26 mouse cellular contexts compared by ENCODE assay signal in genomic region chr2:50267046-50267445, GRCm38 (mm10). TPM values are rescaled to one million over a fixed set of nuclear protein-coding genes. Genes with fewer than 3 reads are reported as not detected.
DNase-seq lines count a peak whose midpoint lies in the region; ATAC-seq lines count a peak whose summit lies in the region.
"Had no signal": no experiment of that assay in that cellular context is flagged by ENCODE, and none has a peak within 500 bp of the region (broad histone marks: within the 10 kb centered on the region; RNA-seq: fewer than 3 reads in every experiment).

No protein-coding gene starts in this region.

- no peaks in the 10 kb centered on the region for H3K4me1 ChIP-seq in midbrain, embryonic 11.5 days (ENCODE audit: control insufficient read depth, insufficient read depth, low read length)
- no peaks in the 10 kb centered on the region for H3K4me1 ChIP-seq in midbrain, embryonic 16.5 days (ENCODE audit: control insufficient read depth, insufficient read depth, low read length)
- no peaks in the 10 kb centered on the region for H3K4me1 ChIP-seq in limb, embryonic 10.5 days
- H3K4me1 ChIP-seq: forebrain, embryonic 13.5 days; forebrain, embryonic 15.5 days had no signal

- H3K9me3 ChIP-seq in midbrain, embryonic 11.5 days (ENCODE audit: control insufficient read depth, low read length): no peaks in the 10 kb centered on the region
- H3K9me3 ChIP-seq in midbrain, embryonic 16.5 days (replicated peaks; ENCODE audit: control insufficient read depth, low read length, poor library complexity, severe bottlenecking): no peaks in the 10 kb centered on the region
- H3K9me3 ChIP-seq in limb, embryonic 10.5 days (replicated peaks): no peaks in the 10 kb centered on the region
- H3K9me3 ChIP-seq: embryonic facial prominence, embryonic 10.5 days; embryonic facial prominence, embryonic 12.5 days; forebrain, embryonic 13.5 days; forebrain, embryonic 15.5 days; G1E had no signal

- H3K4me3 ChIP-seq in midbrain, embryonic 11.5 days (ENCODE audit: low read depth, low read length): no peak overlapping the region
- H3K4me3 ChIP-seq in midbrain, embryonic 16.5 days (ENCODE audit: low read depth, low read length): no peak overlapping the region
- no peak overlapping the region for H3K4me3 ChIP-seq in limb, embryonic 10.5 days
- H3K4me3 ChIP-seq: embryonic facial prominence, embryonic 10.5 days; embryonic facial prominence, embryonic 12.5 days; forebrain, embryonic 13.5 days; forebrain, embryonic 15.5 days had no signal

- H3K36me3 ChIP-seq in midbrain, embryonic 11.5 days (ENCODE audit: control insufficient read depth, insufficient read depth, low read length): no peaks in the 10 kb centered on the region
- no peaks in the 10 kb centered on the region for H3K36me3 ChIP-seq in midbrain, embryonic 16.5 days (ENCODE audit: control insufficient read depth, insufficient read depth, low read length)
- H3K36me3 ChIP-seq in limb, embryonic 10.5 days: no peaks in the 10 kb centered on the region
- H3K36me3 ChIP-seq: embryonic facial prominence, embryonic 10.5 days; embryonic facial prominence, embryonic 12.5 days; forebrain, embryonic 15.5 days; G1E had no signal

- H3K9ac ChIP-seq in midbrain, embryonic 11.5 days (ENCODE audit: low read length): no peak overlapping the region
- H3K9ac ChIP-seq in midbrain, embryonic 16.5 days (ENCODE audit: low read depth, low read length): no peak overlapping the region
- H3K9ac ChIP-seq: embryonic facial prominence, embryonic 12.5 days; forebrain, embryonic 13.5 days; forebrain, embryonic 15.5 days; forebrain, postnatal 0 days had no signal

- H3K27ac ChIP-seq in midbrain, embryonic 11.5 days (ENCODE audit: low read depth, low read length): no peak overlapping the region
- H3K27ac ChIP-seq in midbrain, embryonic 16.5 days (ENCODE audit: low read length): no peak overlapping the region
- no peak overlapping the region for H3K27ac ChIP-seq in limb, embryonic 10.5 days
- H3K27ac ChIP-seq: embryonic facial prominence, embryonic 10.5 days; embryonic facial prominence, embryonic 12.5 days; forebrain, embryonic 13.5 days; forebrain, embryonic 15.5 days had no signal

- H3K4me2 ChIP-seq in midbrain, embryonic 11.5 days: no peak overlapping the region
- H3K4me2 ChIP-seq in midbrain, embryonic 16.5 days (ENCODE audit: low read length): no peak overlapping the region
- H3K4me2 ChIP-seq: embryonic facial prominence, embryonic 12.5 days; forebrain, embryonic 13.5 days; forebrain, embryonic 15.5 days had no signal

- no peak for ATAC-seq in midbrain, embryonic 11.5 days (ENCODE audit: low FRiP score)
- no peak for ATAC-seq in midbrain, embryonic 16.5 days
- ATAC-seq: activated CD4-positive, CD25-positive, alpha-beta regulatory T cell, adult 4 months; CD4-positive, CD25-positive, alpha-beta regulatory T cell, adult 4 months; forebrain, embryonic 13.5 days; forebrain, embryonic 15.5 days; forebrain, postnatal 0 days; Patski had no signal

- DNase-seq in adrenal gland, adult 2 months: peak; percentile 10
- no peak for DNase-seq in adrenal gland, adult 18-20 months (ENCODE audit: low spot score in 2 of 2)
- peak; percentile 8 for DNase-seq in midbrain, embryonic 11.5 days (ENCODE audit: low spot score, missing footprints)
- DNase-seq in Muller cell, postnatal 12 days (ENCODE audit: inconsistent ontology term): peak; percentile 59
- DNase-seq in lung, postnatal 36 days: no peak
- no peak for DNase-seq in limb, embryonic 10.5 days (ENCODE audit: low spot score)
- DNase-seq: adrenal gland, adult 8-10 months; adrenal gland, postnatal 14 days; adrenal gland, postnatal 36 days; B cell, adult 2 months; cerebellum, adult 11-12 months; cerebellum, adult 2 months; cerebellum, adult 9-10 months; cerebellum, postnatal 10 days; cerebellum, postnatal 25 days; forebrain, postnatal 0 days had no signal

- no peaks in the 10 kb centered on the region for H3K27me3 ChIP-seq in midbrain, embryonic 11.5 days (ENCODE audit: control insufficient read depth, insufficient read depth, low read length)
- H3K27me3 ChIP-seq in midbrain, embryonic 16.5 days (ENCODE audit: control insufficient read depth, insufficient read depth, low read depth, low read length): no peaks in the 10 kb centered on the region
- no peaks in the 10 kb centered on the region for H3K27me3 ChIP-seq in limb, embryonic 10.5 days (ENCODE audit: low read depth, poor library complexity, severe bottlenecking)
- H3K27me3 ChIP-seq: CH12.LX; embryonic facial prominence, embryonic 12.5 days; forebrain, embryonic 13.5 days; forebrain, embryonic 15.5 days; Patski had no signal

RNA-seq across cellular contexts. Expression of gene Mmadhc, which starts 29.6 kb away (rescaled TPM):
- 100 to 1,000 TPM in 1 of 2 experiments, 10 to 100 TPM in 1; 83.7 to 122 TPM for total RNA-seq in adrenal gland, adult 2 months (2021)
- polyA plus RNA-seq in adrenal gland, adult 2 months (2012; rRNA removed): 56.7 and 59.0 TPM in 2 replicates
- total RNA-seq in adrenal gland, adult 18-20 months (2021): 100 to 1,000 TPM in 1 of 2 experiments, 10 to 100 TPM in 1; 97.9 to 111 TPM
- 172 and 177 TPM in 2 replicates for polyA plus RNA-seq in midbrain, embryonic 11.5 days (2014; fragmentation: Nextera tagmentation; extraction: Ambion mirVana)
- 126 TPM in 2 replicates for polyA plus RNA-seq in midbrain, embryonic 16.5 days (2015; fragmentation: Nextera tagmentation; extraction: Ambion mirVana)
- 169 and 179 TPM in 2 replicates for polyA plus RNA-seq in limb, embryonic 10.5 days (2016; fragmentation: Nextera tagmentation; extraction: Ambion mirVana)

Comparison
In these comparisons a context has a peak if more than half of its experiments do, and no peak if none do; other contexts are left out.
1. DNase-seq: peak in adrenal gland, adult 2 months (single experiment), midbrain, embryonic 11.5 days (single experiment) and Muller cell, postnatal 12 days (single experiment); none in adrenal gland, adult 18-20 months (0 of 2), lung, postnatal 36 days (single experiment) and limb, embryonic 10.5 days (single experiment).